Mouse (Mus musculus) liver, adult 2 months (tissue): ENCODE results near the gene Scube3.

Experiments
- CTCF ChIP-seq: fragments of 200-500 bp; IDR thresholded peaks from 2 replicates; pipeline ENCODE4 v1.5.1; 2011; ENCODE audit warnings: low read depth, low read length, control low read depth
- POLR2A ChIP-seq: fragments of 200-500 bp; IDR thresholded peaks from 2 replicates; pipeline ENCODE4 v1.6.1; 2011; ENCODE audit warnings: low read length, control low read depth; ENCODE audit not compliant: insufficient read depth; ENCODE audit errors: extremely low read depth

DNA sequence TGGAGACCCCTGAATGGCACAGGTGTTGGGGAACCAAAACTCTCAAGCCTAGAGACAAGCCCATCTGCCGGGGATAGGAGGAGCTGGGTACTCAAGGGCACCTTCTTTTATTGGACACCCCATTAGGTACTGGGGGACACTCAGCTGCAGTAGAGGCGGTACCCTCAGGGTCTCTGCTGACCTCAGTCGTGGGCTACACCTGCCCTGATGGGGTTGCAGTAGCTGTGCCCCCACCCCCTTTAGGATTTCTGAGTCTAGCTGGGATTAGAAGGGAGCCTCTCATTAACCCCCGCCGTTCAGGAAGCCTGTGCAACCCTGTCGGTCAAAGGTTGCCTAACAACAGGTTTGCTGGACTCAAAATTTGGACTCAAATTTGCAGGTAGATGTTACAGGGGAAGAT lies 2.3 kb downstream of the Scube3 start:
- TF ChIP-seq POLR2A (no peak), CTCF (no peak)
